ENCODE assay signal across 29 mouse cellular contexts in genomic region chr13:114742534-114742933, GRCm38 (mm10).
DNase-seq lines count a peak whose midpoint lies in the region; ATAC-seq lines count a peak whose summit lies in the region.
"Had no signal": no experiment of that assay in that cellular context is flagged by ENCODE, and none has a peak within 500 bp of the region (broad histone marks: within the 10 kb centered on the region; RNA-seq: fewer than 3 reads in every experiment).

No protein-coding gene starts in this region.

- H3K4me2 ChIP-seq in lung, embryonic 16.5 days (ENCODE audit: low read depth, low read length): no peak overlapping the region
- H3K4me2 ChIP-seq: embryonic facial prominence, embryonic 13.5 days; forebrain, embryonic 12.5 days; forebrain, embryonic 15.5 days; heart, embryonic 12.5 days; heart, embryonic 15.5 days; hindbrain, embryonic 13.5 days; intestine, embryonic 15.5 days had no signal

- H3K4me1 ChIP-seq in lung, embryonic 16.5 days (replicated peaks; ENCODE audit: control insufficient read depth, insufficient read depth, low read length): peaks cover 2% of the 10 kb centered on the region; the same call in 1 of the 2 replicates
- H3K4me1 ChIP-seq: embryonic facial prominence, embryonic 10.5 days; embryonic facial prominence, embryonic 13.5 days; forebrain, embryonic 12.5 days; forebrain, embryonic 15.5 days; heart, embryonic 12.5 days; heart, embryonic 15.5 days; hindbrain, embryonic 10.5 days; hindbrain, embryonic 13.5 days; intestine, embryonic 15.5 days had no signal

- peak; percentile 79 for ATAC-seq in lung, embryonic 16.5 days (ENCODE audit: low read depth)
- ATAC-seq: activated CD4-positive, CD25-positive, alpha-beta regulatory T cell, adult 4 months; CD4-positive, CD25-positive, alpha-beta regulatory T cell, adult 4 months; forebrain, embryonic 15.5 days; hindbrain, embryonic 16.5 days; intestine, embryonic 15.5 days had no signal

- H3K27ac ChIP-seq in lung, embryonic 16.5 days (ENCODE audit: low read length): no peak overlapping the region
- H3K27ac ChIP-seq: embryonic facial prominence, embryonic 10.5 days; embryonic facial prominence, embryonic 13.5 days; forebrain, embryonic 12.5 days; forebrain, embryonic 15.5 days; heart, embryonic 15.5 days; hindbrain, embryonic 10.5 days; hindbrain, embryonic 13.5 days; intestine, embryonic 15.5 days had no signal

- no peaks in the 10 kb centered on the region for H3K27me3 ChIP-seq in lung, embryonic 16.5 days (ENCODE audit: control insufficient read depth, insufficient read depth, low read depth, low read length)
- H3K27me3 ChIP-seq: embryonic facial prominence, embryonic 13.5 days; forebrain, embryonic 12.5 days; forebrain, embryonic 15.5 days; heart, embryonic 12.5 days; heart, embryonic 15.5 days; hindbrain, embryonic 13.5 days; intestine, embryonic 15.5 days had no signal

- 37% methylated on average over 3 of the region's 3 CpGs for WGBS in lung, embryonic 16.5 days

- no peaks in the 10 kb centered on the region for H3K36me3 ChIP-seq in lung, embryonic 16.5 days (ENCODE audit: control insufficient read depth, insufficient read depth, low read length)
- H3K36me3 ChIP-seq: embryonic facial prominence, embryonic 10.5 days; embryonic facial prominence, embryonic 13.5 days; forebrain, embryonic 12.5 days; forebrain, embryonic 15.5 days; heart, embryonic 12.5 days; heart, embryonic 15.5 days; hindbrain, embryonic 10.5 days; hindbrain, embryonic 13.5 days; intestine, embryonic 15.5 days had no signal

- no peaks in the 10 kb centered on the region for H3K9me3 ChIP-seq in lung, embryonic 16.5 days (ENCODE audit: control insufficient read depth, low read length)
- H3K9me3 ChIP-seq: embryonic facial prominence, embryonic 10.5 days; embryonic facial prominence, embryonic 13.5 days; forebrain, embryonic 12.5 days; forebrain, embryonic 15.5 days; heart, embryonic 12.5 days; heart, embryonic 15.5 days; hindbrain, embryonic 10.5 days; hindbrain, embryonic 13.5 days; intestine, embryonic 15.5 days had no signal

- no peak overlapping the region for H3K9ac ChIP-seq in lung, embryonic 16.5 days (ENCODE audit: low read length)
- H3K9ac ChIP-seq: embryonic facial prominence, embryonic 13.5 days; forebrain, embryonic 12.5 days; forebrain, embryonic 15.5 days; heart, embryonic 12.5 days; heart, embryonic 15.5 days; hindbrain, embryonic 13.5 days; intestine, embryonic 15.5 days had no signal

- peak; percentile 7 for DNase-seq in adrenal gland, adult 8-10 months
- no peak for DNase-seq in adrenal gland, postnatal 10 days
- no peak for DNase-seq in lung, postnatal 10 days
- DNase-seq in Muller cell, postnatal 12 days (ENCODE audit: inconsistent ontology term): peak; percentile 71
- DNase-seq in adrenal gland, postnatal 36 days: peak; percentile 16 to 25
- DNase-seq in thymus, postnatal 14 days: no peak
- DNase-seq: cerebellum, adult 11-12 months; cerebellum, adult 8-10 months; cerebellum, postnatal 10 days; cerebellum, postnatal 36 days; embryo, embryonic 11 days; gastrocnemius, postnatal 25 days; heart, adult 18-20 months; heart, postnatal 10 days; heart, postnatal 36 days had no signal

- no peak overlapping the region for H3K4me3 ChIP-seq in lung, embryonic 16.5 days (ENCODE audit: low read length)
- H3K4me3 ChIP-seq: embryonic facial prominence, embryonic 10.5 days; embryonic facial prominence, embryonic 13.5 days; erythroblast, embryonic 14.5 days; forebrain, embryonic 12.5 days; forebrain, embryonic 15.5 days; heart, embryonic 12.5 days; heart, embryonic 15.5 days; hindbrain, embryonic 10.5 days; hindbrain, embryonic 13.5 days; intestine, embryonic 15.5 days had no signal

Comparison
In these comparisons a context has a peak if more than half of its experiments do, and no peak if none do; other contexts are left out.
1. DNase-seq: peak in adrenal gland, adult 8-10 months (single experiment), Muller cell, postnatal 12 days (single experiment) and adrenal gland, postnatal 36 days (2 of 2); none in adrenal gland, postnatal 10 days (single experiment), lung, postnatal 10 days (single experiment) and thymus, postnatal 14 days (single experiment).